Mouse (Mus musculus) cerebellum, adult 2 months (tissue): Measurements from ENCODE around the gene Lypd5.

Experiments
- CTCF ChIP-seq: fragments of 200-500 bp; IDR thresholded peaks from 2 replicates; pipeline ENCODE4 v1.5.1; 2011; ENCODE audit warnings: low read depth, mild to moderate bottlenecking, control low read depth, low read length, moderate library complexity, borderline replicate concordance; ENCODE audit not compliant: insufficient read depth
- POLR2A ChIP-seq: fragments of 200-500 bp; IDR thresholded peaks from 2 replicates; pipeline ENCODE4 v1.6.1; 2011; ENCODE audit warnings: low read length, control low read depth, borderline replicate concordance; ENCODE audit not compliant: insufficient read depth

DNA sequence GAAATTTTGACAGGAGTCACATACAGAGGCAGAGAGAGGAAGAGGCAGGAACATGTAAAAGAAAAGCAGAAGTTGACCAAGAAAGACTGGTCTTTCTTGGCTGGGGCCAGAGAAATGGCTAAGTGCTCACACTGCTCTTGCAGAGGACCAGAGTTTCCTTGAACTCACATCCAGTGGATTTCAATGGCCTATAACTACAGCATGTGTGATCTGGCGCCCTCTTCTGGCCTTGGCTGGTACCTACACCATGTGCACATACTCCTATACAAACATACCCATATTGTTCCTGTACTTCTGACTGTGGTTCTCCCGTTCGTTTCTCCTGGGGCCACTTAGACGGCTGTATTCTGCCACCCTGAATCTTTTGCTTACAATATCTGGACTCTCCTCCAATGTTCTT is 12.0 kb downstream of the Lypd5 start:
- TF ChIP-seq CTCF: 0 out of 2 replicates have a peak, but pooled peaks have one; percentile 7
- TF ChIP-seq POLR2A: no peak
